Mouse (Mus musculus) stomach, embryonic 14.5 days (tissue): Measurements from ENCODE around the gene Sumo1. TPM values are rescaled to one million over a fixed set of nuclear protein-coding genes. Genes with fewer than 3 reads are reported as not detected.

ENCODE experiments used
- ATAC-seq: fragments of 200-750 bp; cut with Nextera tagmentation; 2 replicates; pipeline ENCODE4 v1.8.0; 2017; ENCODE audit warnings: low read depth, moderate TSS enrichment; ENCODE audit not compliant: insufficient number of reproducible peaks, insufficient read depth, low FRiP score
- H3K27ac ChIP-seq: fragments of 300-500 bp; sonication (generic); 2 replicates; pipeline ENCODE4 v1.5.1; 2014; ENCODE audit warnings: mild to moderate bottlenecking, low read length, moderate library complexity, mixed read lengths
- H3K27me3 ChIP-seq: fragments of 300-500 bp; sonication (generic); 2 replicates; pipeline ENCODE4 v1.6.1; 2014; ENCODE audit warnings: low read length, control low read depth, mixed read lengths; ENCODE audit not compliant: control insufficient read depth, insufficient read depth
- H3K36me3 ChIP-seq: fragments of 300-500 bp; sonication (generic); 2 replicates; pipeline ENCODE4 v1.6.1; 2014; ENCODE audit warnings: mild to moderate bottlenecking, control low read depth, low read length, moderate library complexity, mixed read lengths; ENCODE audit not compliant: control insufficient read depth, insufficient read depth
- H3K4me1 ChIP-seq: fragments of 300-500 bp; sonication (generic); 2 replicates; pipeline ENCODE4 v1.6.1; 2014; ENCODE audit warnings: low read length, control low read depth, mixed read lengths; ENCODE audit not compliant: control insufficient read depth, insufficient read depth
- H3K4me2 ChIP-seq: fragments of 300-500 bp; sonication (generic); replicated peaks from 2 replicates; pipeline ENCODE4 v1.6.1; 2014; ENCODE audit warnings: low read depth, low read length, control low read depth
- H3K4me3 ChIP-seq: fragments of 300-500 bp; sonication (generic); 2 replicates; pipeline ENCODE4 v1.5.1; 2014; ENCODE audit warnings: low read depth, low read length, control low read depth
- H3K9ac ChIP-seq: fragments of 300-500 bp; sonication (generic); replicated peaks from 2 replicates; pipeline ENCODE4 v1.6.1; 2014; ENCODE audit warnings: low read depth, mild to moderate bottlenecking, control low read depth, low read length, moderate library complexity, mixed read lengths
- H3K9me3 ChIP-seq: fragments of 300-500 bp; sonication (generic); 2 replicates; pipeline ENCODE4 v1.6.1; 2016; ENCODE audit warnings: low read depth, low read length, control low read depth; ENCODE audit not compliant: control insufficient read depth
- WGBS: fragments of 180-500 bp; shearing (Covaris S2); extraction: QIAGEN DNeasy Blood & Tissue Kit; methylation state at CpG from one replicate; pipeline ENCODE4 v1.1.7; 2014; 5-methylcytosine and 5-hydroxymethylcytosine counted together
- polyA plus RNA-seq: library from polyadenylated mRNA; unstranded; fragments of >200 nt; fragmentation: Nextera tagmentation; extraction: Ambion mirVana; gene quantifications from 2 replicates; pipeline ENCODE4 v1.2.1, GENCODE M21; 2014

The Sumo1 gene
- polyA plus RNA-seq, 1 experiment from 2014 or later, result 382 TPM

DNA sequence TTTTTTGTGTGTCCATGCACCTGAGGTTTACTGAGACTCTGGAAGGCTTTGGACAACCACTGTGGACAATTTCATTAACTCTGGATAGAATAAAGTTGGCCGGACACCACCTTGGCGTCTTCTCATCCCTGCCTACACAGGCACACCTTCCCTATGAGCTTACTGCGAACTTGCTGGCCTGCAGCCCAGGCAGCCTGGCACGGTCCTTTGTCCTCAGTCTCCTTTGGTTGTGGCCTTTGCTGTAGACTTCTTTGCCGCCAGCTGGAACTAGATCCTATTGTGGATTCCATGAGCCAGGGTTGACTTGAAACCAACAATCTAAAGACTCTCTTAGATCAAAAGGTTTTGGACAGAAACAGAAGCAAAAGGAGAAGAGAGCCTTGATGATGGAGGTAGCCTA is 45.2 kb downstream of the Sumo1 start:
- Histone ChIP-seq H3K27ac (no peak overlapping the region), H3K4me1 (no peaks in the 10 kb centered on the region), H3K4me3 (no peak overlapping the region), H3K27me3 (no peaks in the 10 kb centered on the region), H3K36me3 (no peaks in the 10 kb centered on the region), H3K4me2 (no peak overlapping the region), H3K9me3 (no peaks in the 10 kb centered on the region), H3K9ac (no peak overlapping the region)
- no peak for ATAC-seq
- 84% methylated on average over 5 of the region's 5 CpGs for WGBS

- Histone ChIP-seq H3K27me3 (no peaks in the 10 kb centered on the region), H3K4me1 (no peaks in the 10 kb centered on the region), H3K36me3 (no peaks in the 10 kb centered on the region), H3K27ac (no peak overlapping the region), H3K9ac (no peak overlapping the region), H3K4me2 (no peak overlapping the region), H3K9me3 (no peaks in the 10 kb centered on the region), H3K4me3 (no peak overlapping the region)
- peak; percentile 82; the same call in 1 of the 2 replicates for ATAC-seq
- WGBS, result 25% methylated on average over 5 of the region's 5 CpGs
These were observed 47.2 kb downstream of the Sumo1 start for GRCm38 (mm10) chr1:59623325-59624017.

GRCm38 (mm10) chr1:59619201-59619600 is 51.4 kb downstream of the Sumo1 start:
- no peak for ATAC-seq

GRCm38 (mm10) chr1:59615021-59615420 is 55.6 kb downstream of the Sumo1 start:
- 76% methylated on average over 2 of the region's 2 CpGs for WGBS
- H3K27me3 ChIP-seq, result no peaks in the 10 kb centered on the region
- H3K27ac ChIP-seq, result no peak overlapping the region
- no peak overlapping the region for H3K4me2 ChIP-seq
- no peaks in the 10 kb centered on the region for H3K4me1 ChIP-seq
- H3K9ac ChIP-seq, result no peak overlapping the region
- no peaks in the 10 kb centered on the region for H3K36me3 ChIP-seq
- no peaks in the 10 kb centered on the region for H3K9me3 ChIP-seq
- no peak overlapping the region for H3K4me3 ChIP-seq
- no peak for ATAC-seq

More at GRCm38 (mm10) chr1:59619201-59619600, 51.4 kb downstream of the Sumo1 start:
- WGBS, result 85% methylated on average over 10 of the region's 10 CpGs
- Histone ChIP-seq H3K27ac (no peak overlapping the region), H3K9me3 (no peaks in the 10 kb centered on the region), H3K4me1 (no peaks in the 10 kb centered on the region), H3K4me3 (no peak overlapping the region), H3K27me3 (no peaks in the 10 kb centered on the region), H3K9ac (no peak overlapping the region), H3K4me2 (no peak overlapping the region), H3K36me3 (no peaks in the 10 kb centered on the region)

GRCm38 (mm10) chr1:59613795-59614194 is 56.8 kb downstream of the Sumo1 start:
- Histone ChIP-seq H3K4me1 (no peaks in the 10 kb centered on the region), H3K9me3 (no peaks in the 10 kb centered on the region), H3K4me3 (no peak overlapping the region), H3K4me2 (no peak overlapping the region), H3K9ac (no peak overlapping the region), H3K36me3 (no peaks in the 10 kb centered on the region), H3K27ac (no peak overlapping the region), H3K27me3 (no peaks in the 10 kb centered on the region)
- 0 out of 2 replicates have a peak, but pooled peaks have one; percentile 23 for ATAC-seq
- WGBS, result 44% methylated on average over 6 of the region's 6 CpGs

GRCm38 (mm10) chr1:59610929-59611328 is 59.7 kb downstream of the Sumo1 start:
- Histone ChIP-seq H3K27ac (no peak overlapping the region), H3K9ac (no peak overlapping the region), H3K4me2 (no peak overlapping the region), H3K4me3 (no peak overlapping the region), H3K27me3 (no peaks in the 10 kb centered on the region), H3K36me3 (no peaks in the 10 kb centered on the region), H3K9me3 (no peaks in the 10 kb centered on the region), H3K4me1 (no peaks in the 10 kb centered on the region)
- ATAC-seq, result no peak
- 89% methylated on average over 3 of the region's 3 CpGs for WGBS

- Histone ChIP-seq H3K4me3 (no peak overlapping the region), H3K9ac (no peak overlapping the region), H3K4me2 (no peak overlapping the region), H3K27ac (no peak overlapping the region), H3K27me3 (no peaks in the 10 kb centered on the region), H3K4me1 (no peaks in the 10 kb centered on the region), H3K36me3 (no peaks in the 10 kb centered on the region), H3K9me3 (no peaks in the 10 kb centered on the region)
- no peak for ATAC-seq
- 42% methylated on average over 10 of the region's 10 CpGs for WGBS
These were observed 60.7 kb downstream of the Sumo1 start for GRCm38 (mm10) chr1:59609896-59610295.

DNA sequence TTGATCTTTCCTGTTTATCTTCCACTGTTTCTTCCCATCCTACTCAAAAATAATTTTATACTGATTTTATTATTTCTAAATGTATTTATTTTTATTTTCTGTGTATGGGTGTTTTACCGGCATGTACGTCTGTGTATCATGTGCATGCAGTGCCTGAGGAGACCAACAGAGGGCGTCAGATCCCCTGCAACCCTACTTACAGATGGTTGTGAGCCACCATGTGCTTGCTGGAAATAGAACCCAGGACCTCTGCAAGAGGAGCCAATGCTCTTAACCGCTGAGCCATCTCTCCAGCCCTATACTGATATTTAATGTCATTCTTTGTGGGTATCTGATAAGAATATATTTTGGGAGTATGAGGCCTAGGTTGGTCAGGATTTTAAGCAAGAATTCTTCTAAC is 61.2 kb downstream of the Sumo1 start:
- no peaks in the 10 kb centered on the region for H3K4me1 ChIP-seq
- H3K36me3 ChIP-seq, result no peaks in the 10 kb centered on the region
- H3K4me3 ChIP-seq, result no peak overlapping the region
- H3K27ac ChIP-seq, result no peak overlapping the region
- no peak for ATAC-seq
- no peak overlapping the region for H3K9ac ChIP-seq
- H3K9me3 ChIP-seq, result no peaks in the 10 kb centered on the region
- no peak overlapping the region for H3K4me2 ChIP-seq
- 75% methylated on average over 4 of the region's 4 CpGs for WGBS
- H3K27me3 ChIP-seq, result no peaks in the 10 kb centered on the region

GRCm38 (mm10) chr1:59608920-59609319 is 61.7 kb downstream of the Sumo1 start:
- Histone ChIP-seq H3K9me3 (no peaks in the 10 kb centered on the region), H3K27me3 (no peaks in the 10 kb centered on the region), H3K9ac (no peak overlapping the region), H3K4me3 (no peak overlapping the region), H3K36me3 (no peaks in the 10 kb centered on the region), H3K4me2 (no peak overlapping the region), H3K27ac (no peak overlapping the region), H3K4me1 (no peaks in the 10 kb centered on the region)
- no peak for ATAC-seq
- WGBS, result 68% methylated on average over 5 of the region's 5 CpGs
